Mouse (Mus musculus): ENCODE data around the gene Itgax. TPM values are rescaled to one million over a fixed set of nuclear protein-coding genes. Genes with fewer than 3 reads are reported as not detected.

Itgax gene
- total and polyA plus RNA-seq, 3 experiments, result 0.01 to 0.08 TPM; not detected in 1

DNA sequence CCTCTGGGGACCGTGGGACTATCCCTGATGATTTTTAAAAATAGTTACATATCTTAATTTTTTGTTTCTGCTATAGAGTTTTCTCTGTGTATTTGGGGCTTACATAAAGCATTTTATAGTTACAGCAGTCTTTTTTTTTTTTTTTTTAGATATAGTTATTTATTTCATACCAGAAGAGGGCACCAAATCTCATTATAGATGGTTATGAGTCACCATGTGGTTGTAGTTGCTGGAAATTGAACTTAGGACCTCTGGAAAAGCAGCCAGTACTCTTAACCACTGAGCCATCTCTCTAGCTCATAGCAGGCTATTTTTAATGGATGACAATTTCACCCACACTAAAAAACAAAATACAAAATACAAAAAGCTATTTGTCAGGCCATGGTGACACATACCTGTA, 31.2 kb upstream of the Itgax start (continued):
- TF ChIP-seq TBP (IDR thresholded peaks at IDR 0.05; ENCODE audit: low read depth, low read length) (no peak), CHD2 (IDR thresholded peaks at IDR 0.05; ENCODE audit: low read length) (no peak), ETS1 (IDR thresholded peaks at IDR 0.05; ENCODE audit: low read depth, low read length) (no peak), POLR2AphosphoS2 (IDR thresholded peaks at IDR 0.05; ENCODE audit: low read length) (no peak), NELFE (IDR thresholded peaks at IDR 0.05; ENCODE audit: low read depth, low read length) (no peak), GABPA (IDR thresholded peaks at IDR 0.05; ENCODE audit: low read depth, low read length) (no peak), MAZ (IDR thresholded peaks at IDR 0.05; ENCODE audit: low read depth, low read length) (no peak)

GRCm38 (mm10) chr7:128100742-128101357, 28.5 kb upstream of the Itgax start:
- no peak for DNase-seq (ENCODE audit: low read depth, low spot score)
- no peaks in the 10 kb centered on the region for H3K36me3 ChIP-seq (ENCODE audit: control insufficient read depth in 1 of 2, insufficient read depth in 2 of 2, low read length in 2 of 2)
- H3K4me1 ChIP-seq (ENCODE audit: control insufficient read depth in 1 of 2, insufficient read depth in 2 of 2, low read length in 2 of 2), result no peaks in the 10 kb centered on the region
- H3K27me3 ChIP-seq (ENCODE audit: control insufficient read depth in 1 of 2, insufficient read depth in 2 of 2, low read length in 2 of 2), result peaks cover 10 to 16% of the 10 kb centered on the region in 2 experiments
- H3K4me3 ChIP-seq (ENCODE audit: control insufficient read depth in 1 of 2, insufficient read depth in 1 of 2, low read depth in 2 of 2, low read length in 2 of 2), result no peak overlapping the region
- H3K79me2 ChIP-seq (ENCODE audit: control insufficient read depth, insufficient read depth, low read length, poor library complexity), result no peaks in the 10 kb centered on the region
- no peak overlapping the region for H3K9ac ChIP-seq (ENCODE audit: control insufficient read depth, low read depth, low read length, poor library complexity, severe bottlenecking)
- no peak overlapping the region for H3K27ac ChIP-seq (ENCODE audit: control insufficient read depth, low read depth, low read length)
- no peak for TF ChIP-seq MXI1 (IDR thresholded peaks at IDR 0.05; ENCODE audit: low read depth, low read length)
- TF ChIP-seq HCFC1 (IDR thresholded peaks at IDR 0.05; ENCODE audit: low read depth, low read length), result no peak
- TF ChIP-seq MYB (IDR thresholded peaks at IDR 0.05; ENCODE audit: low read depth, low read length), result no peak
- no peak for TF ChIP-seq SIN3A (IDR thresholded peaks at IDR 0.05; ENCODE audit: low read length)
- peak in 1 of 3 experiments; percentile 32; a peak in 2 of 6 replicates for TF ChIP-seq CTCF (IDR thresholded peaks at IDR 0.05 in 2 of 3, conservative IDR thresholded peaks at IDR 0.05 in 1 of 3; ENCODE audit: control insufficient read depth in 1 of 3, insufficient read depth in 1 of 3, low read depth in 2 of 3, low read length in 3 of 3, poor library complexity in 1 of 3, severe bottlenecking in 1 of 3)
- TF ChIP-seq SMC3 (IDR thresholded peaks at IDR 0.05; ENCODE audit: low read depth, low read length), result peak; percentile 28; the same call in 1 of the 2 replicates
- peak; percentile 50 for TF ChIP-seq RAD21 (IDR thresholded peaks at IDR 0.05; ENCODE audit: low read depth, low read length)
- H3K9me3 ChIP-seq (replicated peaks; ENCODE audit: insufficient read depth, low read length), result no peaks in the 10 kb centered on the region

DNA sequence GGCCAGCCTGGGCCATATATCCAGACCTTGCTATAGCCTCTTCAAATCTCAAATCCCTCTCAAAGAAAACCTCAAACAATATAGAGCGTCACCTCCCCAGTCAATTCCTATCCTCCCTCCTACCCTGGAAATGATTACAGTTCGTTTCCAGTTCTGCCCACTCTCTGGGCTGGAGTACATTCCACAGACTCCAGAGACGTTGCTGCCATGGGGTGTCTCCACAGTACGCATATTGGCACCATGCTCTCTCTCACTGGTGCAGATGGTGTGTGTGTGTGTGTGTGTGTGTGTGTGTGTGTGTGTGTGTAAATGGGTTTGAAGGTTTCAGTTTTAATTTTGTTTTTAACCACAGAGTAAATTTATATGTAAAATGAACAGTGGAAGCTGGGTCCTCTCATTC, 24.1 kb upstream of the Itgax start:
- H3K9ac ChIP-seq (ENCODE audit: control insufficient read depth, low read depth, low read length, poor library complexity, severe bottlenecking), result no peak overlapping the region
- TF ChIP-seq ELF1 (IDR thresholded peaks at IDR 0.05; ENCODE audit: low read depth, low read length) (no peak), ZKSCAN1 (IDR thresholded peaks at IDR 0.05; ENCODE audit: low read depth, low read length) (no peak), TCF12 (IDR thresholded peaks at IDR 0.05; ENCODE audit: low read depth, low read length) (no peak), RAD21 (IDR thresholded peaks at IDR 0.05; ENCODE audit: low read depth, low read length) (no peak), HCFC1 (IDR thresholded peaks at IDR 0.05; ENCODE audit: low read depth, low read length) (no peak), RCOR1 (IDR thresholded peaks at IDR 0.05; ENCODE audit: low read depth, low read length) (no peak), NELFE (IDR thresholded peaks at IDR 0.05; ENCODE audit: low read depth, low read length) (no peak), UBTF (IDR thresholded peaks at IDR 0.05; ENCODE audit: borderline replicate concordance, insufficient read depth, low read depth, low read length) (no peak)
- no peaks in the 10 kb centered on the region for H3K4me1 ChIP-seq (ENCODE audit: control insufficient read depth in 1 of 2, insufficient read depth in 2 of 2, low read length in 2 of 2)
- H3K79me2 ChIP-seq (ENCODE audit: control insufficient read depth, insufficient read depth, low read length, poor library complexity), result no peaks in the 10 kb centered on the region
- H3K9me3 ChIP-seq (replicated peaks; ENCODE audit: insufficient read depth, low read length), result no peaks in the 10 kb centered on the region
- H3K4me3 ChIP-seq (ENCODE audit: control insufficient read depth in 1 of 2, insufficient read depth in 1 of 2, low read depth in 2 of 2, low read length in 2 of 2), result no peak overlapping the region
- DNase-seq (ENCODE audit: low read depth, low spot score), result no peak
- H3K36me3 ChIP-seq (ENCODE audit: control insufficient read depth in 1 of 2, insufficient read depth in 2 of 2, low read length in 2 of 2), result no peaks in the 10 kb centered on the region
- H3K27me3 ChIP-seq (ENCODE audit: control insufficient read depth in 1 of 2, insufficient read depth in 2 of 2, low read length in 2 of 2), result peaks cover 19 to 42% of the 10 kb centered on the region in 2 experiments
- no peak overlapping the region for H3K27ac ChIP-seq (ENCODE audit: control insufficient read depth, low read depth, low read length)
